Mouse (Mus musculus) frontal cortex, adult 2 months (tissue): ENCODE results near the gene Prok1. TPM values are rescaled to one million over a fixed set of nuclear protein-coding genes. Genes with fewer than 3 reads are reported as not detected.

Experiments
- DNase-seq, 2 experiments: peaks; one replicate each; pipeline ENCODE4 v3.0.0; 2022; ENCODE audit warnings: low spot score in 1 of 2; ENCODE audit errors: extremely low spot score in 1 of 2
- polyA plus RNA-seq: library from polyadenylated mRNA; depleted of rRNA; stranded (reverse); fragments of >200 nt; gene quantifications from 2 replicates; pipeline ENCODE4 v1.2.3, GENCODE M21; 2012; rRNA removed

The Prok1 gene
- 0.14 and 0.42 TPM in 2 replicates for polyA plus RNA-seq

DNA sequence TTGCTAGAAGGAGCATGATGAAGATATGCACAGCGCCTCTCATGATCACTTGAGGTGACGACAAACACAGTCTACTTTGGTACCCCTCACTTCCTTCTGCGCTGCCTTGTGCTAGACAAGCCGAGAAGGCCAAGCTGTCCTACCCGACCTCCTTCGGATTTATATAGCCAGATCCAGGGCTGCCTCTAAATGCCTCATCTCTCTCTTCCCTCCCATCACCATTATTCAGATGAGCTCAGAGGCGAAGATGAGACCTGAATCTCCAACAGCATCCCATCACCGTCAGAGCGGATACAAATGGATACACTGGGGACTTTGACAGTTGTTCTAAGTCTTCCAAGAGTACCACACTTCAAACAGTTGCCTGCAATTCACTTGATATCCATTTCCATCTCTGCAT lies at the start of gene Prok1:
Gene Prok1, minus strand, starts transcription at position 101 of the 400 bp plus-strand sequence.
- no peak for DNase-seq

DNA sequence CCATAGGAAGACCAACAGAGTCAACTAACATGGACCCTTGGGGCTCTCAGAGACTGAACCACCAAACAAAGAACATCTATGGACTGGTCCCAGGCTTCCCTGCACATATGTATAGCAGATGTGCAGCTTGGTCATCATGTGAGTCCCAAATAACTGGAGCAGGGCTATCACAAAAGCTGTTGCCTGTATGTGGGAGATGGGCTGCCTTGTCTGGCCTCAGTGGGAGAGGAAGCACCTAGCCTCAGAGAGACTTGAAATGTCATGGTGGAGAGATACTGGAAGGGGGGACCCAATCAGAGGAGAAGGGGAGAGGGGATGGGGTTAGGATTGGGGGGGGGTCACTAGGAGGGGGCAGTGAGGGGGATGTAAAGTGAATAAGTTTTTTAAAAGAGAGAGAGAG lies 47.8 kb upstream of the Prok1 start:
- DNase-seq = no peak

DNA sequence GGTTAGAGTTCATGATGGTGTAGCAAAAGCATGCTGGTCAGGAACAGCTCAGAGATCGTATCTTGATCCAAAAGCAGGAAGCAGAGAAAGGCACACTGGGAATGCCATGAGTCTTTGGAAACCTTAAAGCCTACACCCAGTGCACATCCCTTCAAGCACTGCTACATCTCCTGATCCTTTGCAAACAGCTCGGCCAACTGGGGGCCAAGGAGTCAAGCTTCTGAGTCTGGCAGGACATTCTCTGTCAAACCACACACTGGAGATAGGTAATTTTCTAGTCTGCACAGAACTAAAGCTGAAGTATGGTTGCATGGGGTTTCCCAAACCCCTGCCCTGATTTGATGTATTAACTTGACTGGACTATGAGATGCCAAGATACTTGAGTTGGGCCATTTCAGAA lies 46.6 kb upstream of the Prok1 start:
- no peak for DNase-seq

DNA sequence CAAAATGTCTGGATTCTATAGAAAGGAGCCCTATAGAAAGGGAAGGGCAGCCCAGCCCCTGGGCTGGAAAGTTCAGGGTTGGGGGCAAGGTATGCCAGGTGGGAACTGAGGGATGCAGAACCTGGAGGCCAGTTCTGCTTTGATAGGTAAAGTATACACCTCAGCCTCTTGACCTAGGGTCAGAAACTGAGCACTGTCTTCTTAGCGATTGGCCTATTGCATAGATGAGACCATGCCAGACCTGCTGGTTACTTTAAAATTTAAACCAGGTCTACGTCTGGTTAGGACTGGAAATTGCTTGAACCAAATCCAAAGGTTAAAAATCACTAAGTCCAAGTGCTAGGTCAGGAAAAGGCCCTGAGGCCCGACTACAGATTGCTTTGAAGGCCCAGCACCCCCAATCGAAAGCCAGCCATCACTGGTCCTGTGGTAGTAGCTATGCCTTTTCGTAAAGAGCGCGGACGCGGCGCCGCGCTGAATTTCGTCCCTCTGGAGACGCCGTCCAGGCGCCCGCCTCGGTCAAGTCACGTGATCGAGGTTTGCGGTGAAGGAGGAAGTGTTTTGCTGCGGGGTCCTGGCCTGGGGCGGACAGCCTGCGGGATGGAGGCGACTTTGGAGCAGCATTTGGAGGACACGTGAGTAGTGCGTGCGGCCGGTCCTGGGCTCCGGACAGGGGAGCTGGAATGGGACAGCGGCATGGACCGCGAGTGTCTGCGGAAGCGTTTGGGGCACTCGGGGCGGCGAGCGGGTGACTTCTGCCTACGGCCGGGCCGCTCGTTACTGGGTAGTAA lies 39.2 kb upstream of the Prok1 start, which contains the start of gene Lamtor5:
Gene Lamtor5, plus strand, starts transcription at position 380 of the 791 bp plus-strand sequence.
- DNase-seq = peak; percentile 85 to 94

DNA sequence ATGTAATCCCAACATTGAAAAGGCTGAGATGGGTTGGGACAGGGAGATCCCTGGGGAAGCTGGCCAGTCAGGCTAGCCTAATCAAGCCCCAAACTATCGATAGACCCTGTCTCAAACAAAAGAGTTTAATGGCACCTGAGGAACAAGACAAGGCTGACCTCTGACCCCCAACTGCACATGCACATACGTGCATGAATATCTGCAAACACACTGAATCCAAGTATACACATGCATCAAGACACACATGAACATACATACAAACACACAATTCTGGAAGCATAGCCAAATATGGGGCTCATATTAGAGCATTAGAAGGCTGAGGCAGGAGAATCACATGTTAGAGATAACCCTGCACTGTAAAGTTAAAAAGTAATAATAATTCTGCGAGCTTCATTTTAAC lies 37.1 kb upstream of the Prok1 start:
- DNase-seq = no peak

DNA sequence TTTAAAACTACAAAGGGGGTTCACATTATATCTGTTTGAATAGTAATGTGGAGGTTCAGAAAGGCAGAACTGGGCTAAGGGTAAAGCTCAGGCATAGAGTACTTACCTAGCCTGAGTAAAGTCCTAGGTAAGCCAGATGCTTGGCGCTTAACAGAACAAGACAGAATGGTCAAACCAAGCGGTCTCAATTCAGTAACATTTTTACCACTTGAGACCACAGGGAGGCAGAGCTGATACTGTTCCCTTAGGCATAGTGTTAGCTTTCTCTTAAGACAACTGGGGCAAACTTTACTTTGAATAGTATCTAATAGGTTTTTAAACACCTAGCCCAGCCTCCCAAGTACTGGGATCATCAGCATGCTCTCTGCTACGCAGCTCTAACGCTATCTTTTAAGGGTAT lies 36.5 kb upstream of the Prok1 start:
- no peak for DNase-seq

DNA sequence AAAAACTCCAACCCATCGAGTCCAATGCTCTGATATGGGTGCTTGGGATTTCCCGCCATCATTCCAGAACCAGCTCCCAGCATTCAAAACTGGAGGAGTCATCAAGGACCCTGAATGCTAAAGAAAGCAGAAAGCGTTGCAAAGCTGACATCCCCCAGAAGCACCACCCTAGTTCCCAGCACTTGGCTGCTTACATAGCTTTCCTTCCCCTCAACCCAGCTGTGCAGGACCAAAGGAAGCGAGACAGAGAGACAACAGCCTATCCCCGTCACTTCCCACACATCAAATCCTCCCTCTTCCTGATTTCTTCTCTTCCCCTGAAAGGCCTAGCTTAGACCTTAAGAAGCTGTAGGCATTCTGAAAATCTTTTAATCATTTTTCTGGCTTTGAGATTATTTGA lies 35.8 kb upstream of the Prok1 start:
- no peak for DNase-seq

DNA sequence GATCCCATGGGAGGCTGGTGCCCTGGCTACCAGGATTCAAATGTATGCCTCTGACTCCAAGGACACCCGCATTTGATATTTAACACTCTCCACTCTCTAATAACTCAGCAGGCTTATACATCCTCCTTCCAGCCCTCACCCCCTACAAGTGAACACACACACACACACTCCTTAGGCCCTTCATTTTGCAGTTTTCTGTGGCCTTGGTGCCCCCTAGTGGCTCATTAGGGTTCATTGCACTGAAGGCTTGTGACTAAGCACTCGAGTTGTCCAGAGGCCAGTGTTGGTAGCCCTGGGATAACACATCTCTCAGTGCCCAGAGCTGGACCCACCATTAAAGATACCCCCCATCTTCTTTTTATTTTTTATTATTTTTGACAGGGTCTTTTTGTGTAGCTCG lies 34.3 kb upstream of the Prok1 start:
- DNase-seq = peak; percentile 47 to 89

DNA sequence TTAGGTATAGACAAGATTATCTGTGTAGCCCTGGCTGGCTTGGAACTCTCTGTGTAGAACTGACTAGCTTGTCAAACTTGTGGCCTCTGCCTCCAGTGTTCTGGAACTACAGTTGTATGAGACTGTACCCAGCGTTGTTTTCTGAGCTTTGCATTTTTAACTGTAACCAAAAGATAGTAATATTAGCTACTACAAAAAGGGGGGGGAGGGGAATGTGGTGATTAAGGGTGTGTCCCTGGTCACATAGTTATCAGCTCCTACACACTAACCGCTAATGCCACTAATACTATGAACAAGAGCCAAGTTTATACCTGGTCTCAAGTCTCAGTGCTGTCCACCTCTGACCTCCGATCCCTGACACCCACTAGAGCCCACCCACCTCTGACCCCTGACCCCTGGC lies 32.9 kb upstream of the Prok1 start:
- no peak for DNase-seq

DNA sequence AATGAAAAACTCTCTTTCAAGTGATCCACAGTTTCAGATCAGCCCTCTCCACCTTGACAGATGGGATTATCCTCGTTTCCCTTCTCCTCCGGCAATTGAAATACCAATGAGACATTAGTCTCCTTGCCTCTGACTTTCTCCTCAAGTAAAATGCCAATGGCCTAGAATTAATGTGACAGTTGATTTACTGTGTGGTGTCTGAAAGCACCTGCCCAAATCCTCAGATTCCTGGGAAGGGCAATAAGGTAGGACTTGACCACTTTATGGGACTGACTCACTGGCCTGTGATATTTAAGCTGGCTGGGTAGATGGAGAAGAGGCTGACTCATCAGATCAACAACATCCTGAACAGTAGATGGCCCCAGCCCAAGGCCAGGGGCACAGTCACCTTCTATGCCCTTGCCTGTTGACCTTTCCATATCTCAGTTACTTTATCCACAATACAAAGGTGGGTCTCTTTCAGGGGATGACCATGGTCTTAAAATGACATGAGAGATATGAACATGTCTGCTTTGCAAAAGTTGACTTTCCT lies 27.4 kb upstream of the Prok1 start:
- no peak for DNase-seq

DNA sequence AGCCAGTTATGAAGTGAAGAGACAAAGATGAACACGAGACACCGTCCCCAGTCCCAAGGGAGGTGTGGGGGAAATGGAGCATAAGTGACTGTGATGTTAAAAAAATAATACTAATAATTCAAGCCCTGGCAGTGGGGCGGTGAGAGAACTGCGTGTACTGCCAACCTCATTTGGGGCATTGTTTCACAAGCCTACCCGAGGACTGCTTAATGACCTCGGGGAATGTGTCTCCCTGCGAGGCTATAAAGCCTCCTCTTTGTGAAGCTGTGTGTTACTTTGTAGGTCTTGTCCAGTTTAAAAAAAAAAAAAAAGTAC lies 22.3 kb upstream of the Prok1 start:
- no peak for DNase-seq

DNA sequence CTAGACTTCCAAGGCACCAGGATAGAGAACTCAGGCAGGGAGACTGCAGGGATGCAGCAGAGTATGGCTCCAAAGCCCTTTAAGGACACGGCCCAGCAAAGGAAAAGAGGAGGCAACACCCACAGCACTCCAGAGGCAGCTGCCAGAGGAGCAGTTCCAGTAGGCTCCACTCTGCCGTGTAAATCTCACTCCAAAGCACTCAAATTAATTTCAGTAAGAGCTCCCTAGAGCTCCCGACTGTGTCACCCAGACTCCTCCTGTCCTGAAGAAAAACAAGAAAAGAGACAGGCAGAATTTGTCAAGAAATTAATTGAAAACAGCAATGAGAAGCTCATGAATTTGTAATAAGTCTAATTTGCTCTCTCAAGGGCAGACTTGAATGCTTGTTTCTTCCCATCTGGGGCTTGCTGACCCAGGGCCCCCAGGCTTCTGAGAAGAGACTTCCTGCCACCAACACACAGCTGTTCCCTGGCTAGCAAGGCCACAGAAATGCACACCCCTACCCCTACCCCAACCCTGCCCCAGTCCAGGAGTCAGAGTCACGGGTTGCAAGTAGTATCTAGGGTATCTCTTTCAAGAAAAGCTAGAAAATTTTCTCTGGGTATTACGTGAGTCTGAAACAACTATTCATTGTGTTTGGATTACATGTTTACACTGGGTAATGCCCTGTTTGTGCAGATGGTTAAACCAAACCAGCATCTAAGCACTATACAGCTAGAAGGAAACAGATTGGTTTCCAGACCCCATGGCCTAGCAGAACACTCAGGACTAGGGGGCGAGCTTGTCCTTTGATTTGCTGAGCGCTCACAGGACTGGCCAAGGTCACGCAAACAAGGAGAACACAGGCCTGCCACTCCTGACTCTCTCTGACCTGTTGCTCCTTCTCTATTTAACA lies 21.7 kb upstream of the Prok1 start:
- DNase-seq = peak; percentile 23 to 37

DNA sequence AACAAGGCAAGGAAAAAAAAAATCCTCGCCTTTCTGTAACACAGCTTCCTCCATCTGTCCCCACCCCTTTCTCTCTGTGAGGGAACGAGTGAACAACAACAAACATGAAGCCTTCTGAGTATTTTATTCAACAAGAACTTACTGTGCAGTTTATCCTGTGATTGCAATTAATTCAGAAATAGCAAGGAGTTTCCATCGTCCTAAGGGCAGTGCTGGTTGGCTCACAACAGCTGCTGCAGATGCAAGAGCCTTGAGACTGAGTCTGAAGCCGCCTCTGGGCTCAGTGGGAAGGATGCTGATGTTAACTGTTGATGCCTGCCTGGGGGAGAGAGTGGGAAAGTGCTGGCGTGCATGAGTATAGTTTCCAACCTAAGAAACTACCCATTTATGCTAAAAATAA lies 18.4 kb upstream of the Prok1 start:
- no peak for DNase-seq

DNA sequence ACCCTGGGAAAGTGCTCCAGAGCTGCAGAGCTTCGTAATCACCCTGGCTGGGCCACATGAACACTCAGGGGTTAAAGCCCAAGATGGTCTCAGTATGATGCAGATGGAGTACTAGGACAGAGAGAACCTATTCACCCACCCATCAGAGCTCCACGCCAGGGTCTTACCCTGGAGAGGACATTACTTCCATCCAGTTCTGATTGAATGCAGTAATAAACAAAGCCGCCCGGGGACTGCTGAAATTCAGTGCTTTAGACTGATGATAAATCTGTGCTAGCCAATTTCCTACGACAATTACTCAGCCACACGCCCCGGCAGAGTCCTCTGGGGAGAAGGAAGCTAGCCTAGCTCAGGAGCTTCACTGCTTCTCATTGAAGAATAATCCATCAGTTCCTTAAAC lies 17.2 kb upstream of the Prok1 start:
- DNase-seq = no peak

DNA sequence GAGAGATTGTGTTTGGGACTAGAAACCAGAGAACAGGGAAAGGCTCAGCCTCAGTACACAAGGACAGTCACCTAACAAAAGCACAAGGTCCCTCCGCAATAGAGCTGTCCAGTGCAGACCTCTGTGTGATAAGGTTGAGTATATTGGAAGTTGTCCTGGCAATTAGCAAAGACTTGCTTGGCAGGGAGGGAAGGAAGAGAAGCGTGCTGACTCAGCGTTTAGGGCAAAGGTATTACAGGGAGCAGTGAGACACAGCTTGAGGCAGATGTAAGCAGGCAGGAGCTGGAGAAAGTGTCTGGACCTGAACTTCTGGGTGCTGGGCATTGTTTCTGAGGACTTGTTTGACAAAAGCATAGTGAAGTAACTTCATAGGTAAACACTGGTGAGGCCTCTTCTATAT lies 16.5 kb upstream of the Prok1 start:
- no peak for DNase-seq

DNA sequence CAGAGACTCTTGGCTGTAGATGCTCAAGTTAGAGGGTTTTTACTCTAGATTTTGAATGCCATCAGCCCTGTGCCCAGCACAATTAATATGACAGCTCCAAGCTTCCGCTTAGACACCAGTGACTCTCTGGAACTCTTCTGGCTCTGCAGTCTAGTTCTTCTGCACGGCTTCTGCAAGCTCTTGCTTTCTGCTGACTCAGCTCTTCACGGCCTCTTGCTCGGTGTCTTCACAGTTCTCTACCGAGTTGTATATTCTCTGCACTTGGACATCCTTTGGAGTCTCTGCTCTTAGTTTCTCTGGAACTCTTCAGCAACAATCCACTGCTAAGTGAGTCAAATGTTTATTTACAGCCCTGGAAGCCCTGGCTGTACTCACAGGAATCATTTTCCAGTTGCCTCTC lies 14.4 kb upstream of the Prok1 start:
- no peak for DNase-seq

DNA sequence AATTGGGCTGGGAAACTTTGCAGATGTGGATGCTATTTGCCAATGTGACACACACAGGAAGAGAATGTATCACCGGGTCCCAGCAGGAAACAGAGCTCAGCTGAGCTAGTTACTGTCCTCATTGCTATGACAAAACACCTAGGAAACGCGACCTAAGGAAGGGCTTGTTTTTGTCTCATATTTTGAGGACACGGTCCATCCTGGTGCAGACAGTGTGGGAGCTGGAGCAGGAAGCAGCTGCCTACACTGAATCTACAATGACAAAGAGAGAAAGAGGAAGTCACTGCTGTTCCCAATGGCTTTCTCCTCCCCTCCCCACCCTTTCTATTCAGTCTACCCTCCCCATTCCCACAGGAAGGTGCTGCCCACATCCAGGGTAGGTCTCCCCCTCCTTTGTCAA lies 12.5 kb upstream of the Prok1 start:
- no peak for DNase-seq

DNA sequence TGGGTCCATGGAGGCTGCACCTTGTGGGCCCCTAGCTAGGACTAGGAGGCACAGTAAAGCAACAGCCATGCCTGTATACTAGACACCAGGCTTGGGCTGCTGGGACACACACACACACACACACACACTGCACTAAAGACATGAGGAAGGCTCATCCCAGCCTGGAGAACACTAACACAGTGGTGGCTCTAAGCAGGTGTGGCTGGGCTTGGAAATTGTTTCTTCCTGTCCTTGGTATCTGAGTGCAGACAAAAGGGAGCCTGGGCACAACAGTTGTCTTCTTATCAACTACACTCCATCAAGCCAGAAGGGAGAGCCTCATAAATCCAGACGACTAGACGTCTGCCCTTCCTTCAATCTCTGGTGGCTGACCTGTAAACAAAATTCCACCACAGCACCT lies 10.8 kb upstream of the Prok1 start:
- DNase-seq = no peak

DNA sequence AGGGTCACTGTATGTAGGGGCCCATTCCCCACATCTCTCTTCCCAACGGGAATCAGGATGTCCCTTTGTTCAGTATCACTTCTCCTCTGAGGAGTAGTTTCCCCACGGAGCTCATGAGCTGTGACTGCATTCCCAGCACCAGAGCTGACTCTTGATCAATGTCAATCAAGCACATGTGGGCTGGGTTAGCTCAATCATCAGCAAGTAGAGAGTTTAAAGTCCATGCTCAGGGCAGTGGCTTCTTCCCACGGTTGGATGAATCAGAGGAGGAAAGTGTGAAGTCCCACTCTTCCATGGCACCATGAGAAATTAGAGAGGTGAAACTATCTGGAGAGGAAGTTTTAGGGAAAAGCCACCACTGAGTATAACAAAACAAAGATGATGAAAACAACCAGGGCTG lies 9.5 kb upstream of the Prok1 start:
- no peak for DNase-seq

DNA sequence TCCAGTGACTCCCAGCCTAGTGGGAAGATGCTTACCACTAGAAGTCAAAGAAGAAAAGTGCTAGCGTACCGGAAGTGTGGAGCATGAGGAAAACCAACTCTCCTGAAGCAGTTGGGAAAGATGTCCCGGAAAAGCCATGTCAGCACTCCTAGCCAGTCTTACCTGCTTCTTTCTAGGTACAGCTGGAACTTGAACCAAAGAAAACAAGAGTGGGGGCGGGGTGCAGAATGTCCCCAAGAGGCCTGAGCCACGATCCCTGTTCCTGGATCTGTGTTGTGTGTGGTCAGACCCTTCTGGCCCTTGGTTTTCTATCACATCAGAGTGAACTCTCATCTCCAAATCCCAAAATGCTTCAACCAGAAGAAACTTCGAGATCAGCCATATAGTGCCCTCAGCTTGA lies 7.4 kb upstream of the Prok1 start:
- no peak for DNase-seq

DNA sequence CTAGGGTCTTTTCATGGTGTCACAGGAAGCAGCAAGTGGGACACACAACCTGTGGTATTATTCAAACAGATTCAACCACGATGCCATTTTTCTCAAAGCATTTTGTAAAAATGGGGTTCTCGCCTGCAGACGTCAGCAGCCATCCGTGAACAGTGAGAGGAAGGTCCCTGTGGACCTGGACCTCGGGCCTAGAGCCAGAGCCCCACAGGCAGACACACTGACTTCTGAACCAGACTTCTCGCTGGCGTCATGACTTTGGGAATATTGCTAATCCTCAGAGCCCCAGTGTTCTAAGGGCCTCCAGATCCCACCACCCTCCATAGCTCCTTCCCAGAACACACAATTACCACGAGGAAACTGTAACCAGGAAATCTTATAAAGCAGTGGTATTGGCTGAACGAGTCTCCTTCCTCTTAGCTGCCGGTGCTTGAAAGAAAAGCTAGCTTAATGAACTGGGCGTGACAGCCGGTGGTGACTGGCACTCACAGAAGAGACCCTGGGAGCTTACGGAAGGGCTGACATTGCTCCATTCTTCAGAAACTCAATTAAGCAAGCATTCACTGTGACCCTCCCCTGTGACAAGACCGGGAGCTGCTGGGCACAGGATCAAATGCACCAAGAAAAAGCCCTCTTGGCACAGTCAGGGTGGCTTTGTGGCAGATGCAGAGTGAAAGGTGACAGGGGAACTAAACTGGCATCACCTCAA lies 2.0 kb upstream of the Prok1 start:
- DNase-seq = no peak
